Mouse (Mus musculus) limb, embryonic 11.5 days (tissue): ENCODE data around the gene Prmt9. TPM values are rescaled to one million over a fixed set of nuclear protein-coding genes. Genes with fewer than 3 reads are reported as not detected.

Experiments
- ATAC-seq: fragments of 200-750 bp; cut with Nextera tagmentation; 2 replicates; pipeline ENCODE4 v1.8.0; 2017; ENCODE audit warnings: low read depth; ENCODE audit not compliant: insufficient number of reproducible peaks, low FRiP score, low TSS enrichment
- DNase-seq: peaks from one replicate; pipeline ENCODE4 v3.0.0-alpha.2; 2015; ENCODE audit warnings: low spot score
- H3K27ac ChIP-seq: fragments of 300-500 bp; sonication (generic); replicated peaks from 2 replicates; pipeline ENCODE4 v1.5.1; 2014; ENCODE audit warnings: low read depth, mild to moderate bottlenecking, low read length
- H3K27me3 ChIP-seq: fragments of 300-500 bp; sonication (generic); 2 replicates; pipeline ENCODE4 v1.6.1; 2014; ENCODE audit warnings: mild to moderate bottlenecking, low read length, mixed read lengths; ENCODE audit not compliant: control insufficient read depth, insufficient read depth
- H3K36me3 ChIP-seq: fragments of 300-500 bp; sonication (generic); 2 replicates; pipeline ENCODE4 v1.6.1; 2014; ENCODE audit warnings: mild to moderate bottlenecking, low read length, moderate library complexity, mixed read lengths; ENCODE audit not compliant: control insufficient read depth, insufficient read depth
- H3K4me1 ChIP-seq: fragments of 300-500 bp; sonication (generic); 2 replicates; pipeline ENCODE4 v1.6.1; 2014; ENCODE audit warnings: low read length, mixed read lengths; ENCODE audit not compliant: control insufficient read depth, insufficient read depth
- H3K4me2 ChIP-seq: fragments of 300-500 bp; sonication (generic); 2 replicates; pipeline ENCODE4 v1.6.1; 2014; ENCODE audit warnings: low read depth, mild to moderate bottlenecking, moderate library complexity; ENCODE audit not compliant: severe bottlenecking
- H3K4me3 ChIP-seq: fragments of 300-500 bp; sonication (generic); 2 replicates; pipeline ENCODE4 v1.5.1; 2014; ENCODE audit warnings: low read depth, low read length
- H3K9ac ChIP-seq: fragments of 300-500 bp; sonication (generic); 2 replicates; pipeline ENCODE4 v1.6.1; 2014; ENCODE audit warnings: mild to moderate bottlenecking, low read length
- H3K9me3 ChIP-seq: fragments of 300-500 bp; sonication (generic); 2 replicates; pipeline ENCODE4 v1.6.1; 2016; ENCODE audit warnings: low read length; ENCODE audit not compliant: control insufficient read depth
- WGBS: fragments of 180-500 bp; shearing (Covaris S2); extraction: QIAGEN DNeasy Blood & Tissue Kit; methylation state at CpG from one replicate; pipeline ENCODE4 v1.1.7; 2014; 5-methylcytosine and 5-hydroxymethylcytosine counted together
- polyA plus RNA-seq: library from polyadenylated mRNA; unstranded; fragments of >200 nt; fragmentation: Nextera tagmentation; extraction: Ambion mirVana; gene quantifications from 2 replicates; pipeline ENCODE4 v1.2.1, GENCODE M21; 2014

Gene Prmt9
- polyA plus RNA-seq: 22.2 and 25.1 TPM in 2 replicates

- WGBS: 3% methylated on average over 42 of the region's 42 CpGs
- peak within 1 kb of the TSS; percentile 86 for H3K4me3 ChIP-seq
- peaks cover 4% of the 10 kb centered on the region; the same call in 1 of the 2 replicates for H3K36me3 ChIP-seq
- peak within 1 kb of the TSS; percentile 66 for H3K4me2 ChIP-seq
- H3K27me3 ChIP-seq: no peaks in the 10 kb centered on the region
- no peaks in the 10 kb centered on the region for H3K4me1 ChIP-seq
- H3K27ac ChIP-seq: peak within 1 kb of the TSS; percentile 36; the same call in 1 of the 2 replicates
- peak within 1 kb of the TSS; percentile 82 for H3K9ac ChIP-seq
- ATAC-seq (peak; percentile 97), DNase-seq (peak; percentile 94)
- H3K9me3 ChIP-seq: no peaks in the 10 kb centered on the region
These were observed at the start of gene Prmt9 for GRCm38 (mm10) chr8:77549121-77549706. TSS of gene Prmt9 (plus strand) at chr8:77549397.

- Histone ChIP-seq H3K4me1 (0 out of 2 replicates have a peak, but pooled peaks cover 5% of the 10 kb centered on the region), H3K27me3 (no peaks in the 10 kb centered on the region), H3K9ac (no peak overlapping the region), H3K27ac (no peak overlapping the region), H3K9me3 (no peaks in the 10 kb centered on the region), H3K36me3 (no peaks in the 10 kb centered on the region), H3K4me2 (no peak overlapping the region), H3K4me3 (no peak overlapping the region)
- DNase-seq (no peak), ATAC-seq (no peak)
- WGBS: 93% methylated on average over 3 of the region's 3 CpGs
These were observed 48.9 kb upstream of the Prmt9 start for GRCm38 (mm10) chr8:77500264-77500663.

- no peak overlapping the region for H3K4me2 ChIP-seq
- no peaks in the 10 kb centered on the region for H3K36me3 ChIP-seq
- H3K27me3 ChIP-seq: no peaks in the 10 kb centered on the region
- WGBS: 89% methylated on average over 8 of the region's 8 CpGs
- 0 out of 2 replicates have a peak, but pooled peaks cover 5% of the 10 kb centered on the region for H3K4me1 ChIP-seq
- ATAC-seq: no peak
- no peaks in the 10 kb centered on the region for H3K9me3 ChIP-seq
- no peak overlapping the region for H3K27ac ChIP-seq
- H3K9ac ChIP-seq: no peak overlapping the region
- DNase-seq: no peak
- no peak overlapping the region for H3K4me3 ChIP-seq
These were observed 48.1 kb upstream of the Prmt9 start for GRCm38 (mm10) chr8:77501131-77501530.

GRCm38 (mm10) chr8:77502547-77502946 lies 46.6 kb upstream of the Prmt9 start:
- no peaks in the 10 kb centered on the region for H3K9me3 ChIP-seq
- DNase-seq: no peak
- no peaks in the 10 kb centered on the region for H3K27me3 ChIP-seq
- WGBS: 92% methylated on average over 6 of the region's 6 CpGs
- H3K4me3 ChIP-seq: no peak overlapping the region
- no peak overlapping the region for H3K27ac ChIP-seq
- no peak for ATAC-seq
- no peak overlapping the region for H3K9ac ChIP-seq
- no peak overlapping the region for H3K4me2 ChIP-seq
- peaks cover 12% of the 10 kb centered on the region; the same call in 1 of the 2 replicates for H3K4me1 ChIP-seq
- H3K36me3 ChIP-seq: no peaks in the 10 kb centered on the region

GRCm38 (mm10) chr8:77506539-77506938 lies 42.7 kb upstream of the Prmt9 start:
- ATAC-seq (no peak), DNase-seq (no peak)
- H3K4me3 ChIP-seq: no peak overlapping the region
- no peak overlapping the region for H3K4me2 ChIP-seq
- no peaks in the 10 kb centered on the region for H3K27me3 ChIP-seq
- no peak overlapping the region for H3K9ac ChIP-seq
- peaks cover 18% of the 10 kb centered on the region for H3K4me1 ChIP-seq
- WGBS: 76% methylated on average over 7 of the region's 7 CpGs
- no peak overlapping the region for H3K27ac ChIP-seq
- no peaks in the 10 kb centered on the region for H3K36me3 ChIP-seq
- no peaks in the 10 kb centered on the region for H3K9me3 ChIP-seq

GRCm38 (mm10) chr8:77507510-77508035 lies 41.6 kb upstream of the Prmt9 start:
- no peak for ATAC-seq
- no peaks in the 10 kb centered on the region for H3K9me3 ChIP-seq
- H3K27me3 ChIP-seq: no peaks in the 10 kb centered on the region
- no peaks in the 10 kb centered on the region for H3K36me3 ChIP-seq
- no peak overlapping the region for H3K27ac ChIP-seq
- H3K4me2 ChIP-seq: no peak overlapping the region
- DNase-seq: no peak
- whole genome bisulfite sequencing: 47% methylated on average over 10 of the region's 10 CpGs
- no peak overlapping the region for H3K4me3 ChIP-seq
- no peak overlapping the region for H3K9ac ChIP-seq
- peaks cover 26% of the 10 kb centered on the region for H3K4me1 ChIP-seq

GRCm38 (mm10) chr8:77509044-77509443 lies 40.2 kb upstream of the Prmt9 start:
- Histone ChIP-seq H3K27me3 (no peaks in the 10 kb centered on the region), H3K36me3 (no peaks in the 10 kb centered on the region), H3K4me1 (peaks cover 35% of the 10 kb centered on the region), H3K9me3 (no peaks in the 10 kb centered on the region), H3K4me2 (no peak overlapping the region), H3K4me3 (no peak overlapping the region), H3K27ac (no peak overlapping the region), H3K9ac (no peak overlapping the region)
- 95% methylated on average over 7 of the region's 7 CpGs for WGBS
- ATAC-seq (no peak), DNase-seq (no peak)

GRCm38 (mm10) chr8:77510426-77510825 lies 38.8 kb upstream of the Prmt9 start:
- no peak for ATAC-seq
- no peak overlapping the region for H3K27ac ChIP-seq
- no peaks in the 10 kb centered on the region for H3K36me3 ChIP-seq
- H3K4me3 ChIP-seq: no peak overlapping the region
- H3K9me3 ChIP-seq: no peaks in the 10 kb centered on the region
- no peak for DNase-seq
- no peak overlapping the region for H3K9ac ChIP-seq
- H3K4me2 ChIP-seq: no peak overlapping the region
- peaks cover 34% of the 10 kb centered on the region for H3K4me1 ChIP-seq
- no peaks in the 10 kb centered on the region for H3K27me3 ChIP-seq
- WGBS: 71% methylated on average over 3 of the region's 3 CpGs
